Mouse (Mus musculus) embryonic fibroblast, embryonic 13.5 days (primary cell): Measurements from ENCODE around the gene Farp2.

ENCODE experiments used
- CTCF ChIP-seq: IDR thresholded peaks from 2 replicates; pipeline ENCODE4 v1.5.1; 2011; ENCODE audit warnings: mild to moderate bottlenecking, control low read depth, low read length, moderate library complexity, borderline replicate concordance; ENCODE audit not compliant: insufficient read depth
- POLR2A ChIP-seq: IDR thresholded peaks from 2 replicates; pipeline ENCODE4 v1.6.1; 2011; ENCODE audit warnings: low read depth, mild to moderate bottlenecking, control low read depth, low read length, moderate library complexity

DNA sequence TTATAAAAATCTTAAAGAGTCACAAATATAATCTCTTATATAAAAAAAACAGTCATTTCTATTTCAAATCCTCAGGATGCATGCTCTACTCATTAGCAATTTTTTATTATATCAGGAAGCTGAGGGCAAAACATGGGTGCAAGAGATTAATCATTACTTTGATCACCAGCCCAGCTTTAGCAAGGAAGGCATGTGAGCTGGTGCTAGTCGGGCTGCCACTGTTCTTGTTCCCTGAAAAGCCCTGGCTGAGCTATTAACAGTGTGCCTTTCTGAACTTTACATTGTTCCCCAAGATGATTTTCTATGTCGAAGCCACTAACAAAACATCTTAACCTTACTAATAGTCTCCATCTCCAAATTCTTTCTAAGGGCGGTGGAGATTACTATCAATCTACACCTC, 76.5 kb downstream of the Farp2 start:
- TF ChIP-seq CTCF (no peak), POLR2A (no peak)
